Mouse (Mus musculus) B cell, adult 67 days (primary cell): ENCODE results near the gene Otop2. TPM values are rescaled to one million over a fixed set of nuclear protein-coding genes. Genes with fewer than 3 reads are reported as not detected.

Source experiments
- total RNA-seq, 2 experiments: library from RNA; stranded (reverse); gene quantifications; 4 replicates each; pipeline ENCODE4 v1.2.4; 2023

Gene Otop2
- not detected for total RNA-seq

GRCm38 (mm10) chr11:115306863-115307262 is at the start of gene Otop2:
Gene Otop2 (plus strand): TSS chr11:115307163.

DNA sequence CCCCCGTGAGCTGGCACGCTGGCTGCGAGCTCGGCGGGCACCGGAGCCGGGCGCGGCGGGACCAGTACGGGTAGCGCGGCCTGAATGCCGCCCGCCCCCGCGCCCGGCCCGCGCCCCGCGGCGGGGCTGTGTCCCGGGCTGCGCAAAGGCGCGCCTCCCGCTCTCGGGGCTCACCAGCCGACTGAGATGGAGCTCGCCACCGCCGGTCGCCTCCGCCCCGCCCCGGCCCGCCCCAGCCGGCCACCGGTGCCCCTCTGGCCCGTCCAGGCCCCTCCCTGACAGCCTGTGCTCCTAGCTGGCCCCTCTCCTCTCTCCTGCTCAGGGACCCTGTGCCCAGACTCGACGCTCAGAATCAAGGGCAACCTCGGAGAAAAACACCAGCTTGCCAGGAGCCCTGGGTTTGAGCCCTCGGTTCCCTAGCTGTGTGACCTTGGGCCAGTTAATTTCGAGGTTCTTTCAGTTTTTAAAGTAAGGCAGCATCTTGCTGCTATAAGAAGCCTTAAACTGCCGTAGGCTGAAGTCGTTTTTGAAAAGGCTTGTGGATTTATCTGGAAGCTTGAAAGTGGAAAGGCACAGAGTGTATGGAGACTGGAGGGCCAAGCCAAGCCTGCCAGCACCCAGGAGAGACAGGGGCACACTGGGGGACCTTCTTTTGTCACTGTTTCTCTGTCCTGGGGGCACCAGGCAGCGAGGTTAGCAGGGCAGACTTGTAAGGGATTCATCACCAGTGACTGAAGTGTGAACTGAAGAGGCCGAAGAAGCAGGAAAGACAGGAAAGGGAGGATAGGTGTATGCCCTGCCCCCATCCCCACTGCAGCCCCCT is 39.7 kb upstream of the Otop2 start, which contains the start of gene Grin2c:
Grin2c (minus strand) TSS at position 183 of the 823 bp plus-strand sequence.

DNA sequence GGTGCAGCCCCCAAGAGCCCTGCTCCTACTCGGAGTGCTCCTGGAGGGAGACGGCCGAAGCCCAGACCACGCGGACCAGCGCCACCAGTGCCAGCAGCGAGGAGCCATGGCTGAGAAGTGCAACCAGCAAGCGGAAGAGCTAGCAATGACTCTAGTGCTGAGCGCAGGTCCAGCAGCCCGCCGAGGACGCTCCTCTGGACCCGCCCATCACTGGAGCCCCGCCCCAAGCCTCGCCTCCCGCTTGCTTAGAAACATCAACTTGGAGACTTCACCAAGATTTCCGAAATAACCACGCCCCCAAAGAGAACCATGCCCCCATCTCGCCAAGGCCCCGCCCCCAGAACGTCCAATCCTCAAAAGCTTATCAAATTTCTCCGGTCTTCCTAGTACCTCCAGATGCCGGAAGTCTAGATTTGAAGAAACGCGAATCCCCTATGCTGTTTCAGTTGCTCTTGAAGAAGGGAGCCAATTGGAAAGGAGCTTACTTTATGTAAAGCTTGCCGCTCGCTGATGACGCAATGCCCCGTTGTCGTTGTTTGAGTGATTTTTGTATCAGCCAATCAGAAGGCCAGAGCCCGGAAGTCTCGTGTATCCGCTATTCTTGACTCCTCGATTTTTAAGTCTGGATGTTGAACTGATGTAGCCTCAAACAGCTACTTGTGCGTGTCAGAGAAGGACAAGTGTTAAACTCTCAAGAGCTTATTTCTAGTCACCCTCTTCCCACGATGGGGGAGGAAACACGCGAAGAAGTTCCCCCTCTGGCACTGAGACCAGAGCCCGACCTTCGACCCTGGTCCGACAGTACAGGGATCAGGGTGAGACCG is 30.0 kb upstream of the Otop2 start, which contains the start of gene Fdxr:
Fdxr (minus strand) TSS at position 271 of the 824 bp plus-strand sequence.

DNA sequence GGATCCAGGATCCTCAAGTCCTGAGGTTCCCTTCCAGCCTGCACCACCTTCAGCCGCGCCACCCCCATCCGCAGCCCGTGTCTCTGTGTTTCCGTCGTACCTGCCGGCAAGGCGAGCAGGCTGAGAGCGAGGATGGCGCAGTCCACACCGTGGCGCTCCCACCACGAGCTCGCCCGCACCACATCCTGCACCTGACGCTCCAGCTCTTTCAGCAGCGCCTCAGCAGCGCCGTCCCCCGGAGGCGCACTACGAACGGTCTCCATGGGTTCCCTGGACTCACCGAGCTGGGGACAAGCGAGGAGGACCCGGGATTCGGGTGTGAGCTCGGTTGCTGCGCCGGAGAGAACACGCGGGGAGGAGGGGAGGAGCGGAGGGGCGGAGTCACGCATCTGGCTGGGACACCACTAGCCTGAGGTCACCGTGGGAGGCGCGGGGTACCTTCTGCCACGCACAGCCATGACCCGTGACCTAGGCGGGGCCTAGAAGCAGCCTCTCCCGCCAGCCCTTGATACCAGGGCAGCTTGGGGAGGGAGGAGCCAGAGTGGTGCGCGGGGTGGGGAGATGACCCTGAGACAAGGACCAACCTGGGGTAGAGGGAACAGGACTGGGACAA is 9.6 kb upstream of the Otop2 start, which contains the start of gene Fads6:
Fads6 (minus strand) TSS at position 450 of the 613 bp plus-strand sequence.

GRCm38 (mm10) chr11:115321906-115322693 is 15.1 kb downstream of the Otop2 start, which contains the start of gene Ush1g:
Gene Ush1g (minus strand): TSS chr11:115322041.

DNA sequence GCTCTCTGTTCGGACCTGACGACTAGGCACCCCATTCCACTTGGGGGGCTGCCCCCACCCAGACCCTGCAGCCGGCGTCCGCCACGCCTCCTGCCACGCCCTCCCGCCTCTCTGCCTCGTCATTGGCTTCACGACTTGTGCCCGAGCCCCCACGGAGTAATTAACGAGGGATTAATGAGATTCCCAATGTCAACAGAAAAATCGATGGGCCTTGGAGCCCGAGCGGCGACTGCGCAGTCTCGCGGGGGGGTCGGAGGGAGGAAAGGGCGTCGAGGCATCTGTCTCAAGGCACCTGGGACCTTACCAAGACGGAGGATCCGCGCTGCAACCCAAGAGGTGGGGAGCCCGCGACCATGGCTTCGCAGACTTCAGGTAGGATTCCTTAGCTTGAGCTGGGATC is 27.6 kb downstream of the Otop2 start, which contains the start of gene Otop3:
Otop3 (plus strand) TSS at position 201 of the 400 bp plus-strand sequence.

GRCm38 (mm10) chr11:115367395-115367944 is 60.5 kb downstream of the Otop2 start, which contains the start of gene Hid1:
Gene Hid1 (minus strand): TSS chr11:115367756.

Other genes starting within 250 kb of the Otop2 start
- gene Cd300e, start 245.0 kb upstream of the Otop2 start, total RNA-seq = under 1 TPM in 1 of 2 experiments, not detected in 1; 0.67 TPM
- 1 to 10 TPM; 6.3 to 8.4 TPM for gene Rab37, start 215.7 kb upstream of the Otop2 start, total RNA-seq
- 10 to 100 TPM in 1 of 2 experiments, 1 to 10 TPM in 1; 6.3 to 12.4 TPM for gene Cd300lf, start 173.2 kb upstream of the Otop2 start, total RNA-seq
- gene Slc9a3r1, start 143.8 kb upstream of the Otop2 start, total RNA-seq = 10 to 100 TPM; 83.4 to 90.5 TPM
- gene Tmem104, start 119.7 kb upstream of the Otop2 start, total RNA-seq = 10 to 100 TPM; 11.5 to 20.2 TPM
- 10 to 100 TPM; 17.5 to 21.0 TPM for gene Nat9, start 119.3 kb upstream of the Otop2 start, total RNA-seq
- not detected for gene Grin2c, start 39.9 kb upstream of the Otop2 start, total RNA-seq
- 10 to 100 TPM; 21.8 to 23.8 TPM for gene Fdxr, start 30.1 kb upstream of the Otop2 start, total RNA-seq
- under 1 TPM in 1 of 2 experiments, not detected in 1; 0.33 TPM for gene Fads6, start 9.5 kb upstream of the Otop2 start, total RNA-seq
- not detected for gene Ush1g, start 14.9 kb downstream of the Otop2 start, total RNA-seq
- gene Otop3, start 27.6 kb downstream of the Otop2 start, total RNA-seq = not detected
- under 1 TPM; 0.49 to 0.71 TPM for gene Hid1, start 60.6 kb downstream of the Otop2 start, total RNA-seq
- gene Cdr2l, start 74.8 kb downstream of the Otop2 start, total RNA-seq = not detected
- 10 to 100 TPM; 45.7 to 47.3 TPM for gene Mrpl58, start 96.6 kb downstream of the Otop2 start, total RNA-seq
- gene Atp5h, start 112.8 kb downstream of the Otop2 start, total RNA-seq = 100 to 1,000 TPM; 178 to 191 TPM
- gene Kctd2, start 113.0 kb downstream of the Otop2 start, total RNA-seq = 10 to 100 TPM; 45.6 to 46.5 TPM
- gene Trim80, start 133.4 kb downstream of the Otop2 start, total RNA-seq = not detected
- gene Slc16a5, start 155.3 kb downstream of the Otop2 start, total RNA-seq = not detected
- 10 to 100 TPM; 12.8 to 17.2 TPM for gene Armc7, start 168.5 kb downstream of the Otop2 start, total RNA-seq
- gene Nt5c, start 184.7 kb downstream of the Otop2 start, total RNA-seq = 10 to 100 TPM; 80.8 to 91.6 TPM
- 100 to 1,000 TPM; 204 to 206 TPM for gene Jpt1, start 207.2 kb downstream of the Otop2 start, total RNA-seq
- gene Sumo2, start 229.1 kb downstream of the Otop2 start, total RNA-seq = 100 to 1,000 TPM; 259 to 284 TPM